Mouse (Mus musculus): Measurements from ENCODE around the gene Tnf.

DNA sequence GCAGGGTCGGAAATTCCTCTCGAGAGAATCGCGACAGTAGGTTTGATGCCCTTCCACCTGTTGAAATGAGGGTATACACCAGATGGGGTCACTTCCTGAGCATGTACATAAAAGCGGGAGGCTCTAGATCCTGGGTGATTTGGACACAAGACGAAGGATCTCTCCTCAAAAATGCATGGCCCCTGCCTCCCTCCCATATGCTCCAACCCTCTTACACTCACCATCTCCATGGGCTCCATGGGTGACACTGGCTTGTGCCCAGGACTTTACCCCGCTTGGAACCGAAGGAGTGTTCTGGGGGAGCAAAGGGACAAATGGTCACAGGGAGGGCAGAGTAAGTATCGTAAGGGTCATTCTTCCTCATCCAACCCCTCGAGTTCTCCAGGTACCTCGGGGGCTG lies 40.4 kb downstream of the Tnf start:
- TF ChIP-seq CHD2 (IDR thresholded peaks at IDR 0.05; ENCODE audit: low read depth, low read length) (no peak), ZNF384 (IDR thresholded peaks at IDR 0.05; ENCODE audit: low read depth, low read length) (no peak), HCFC1 (IDR thresholded peaks at IDR 0.05; ENCODE audit: borderline replicate concordance, insufficient read depth, low read length) (no peak), ZC3H11A (IDR thresholded peaks at IDR 0.05; ENCODE audit: borderline replicate concordance, low read depth, low read length) (no peak), MAFK (IDR thresholded peaks at IDR 0.05; ENCODE audit: insufficient read depth, low read depth, low read length) (no peak)
